Mouse (Mus musculus): Measurements from ENCODE around the gene Kpna7. TPM values are rescaled to one million over a fixed set of nuclear protein-coding genes. Genes with fewer than 3 reads are reported as not detected.
A peak's percentile ranks its signal among the peaks of the same experiment; 100 is the strongest.
"Not testable (repeated sequence)": the region's sequence is repeated elsewhere in the genome, so short reads cannot be mapped to it uniquely, and the experiment has no call there.

Kpna7 gene
- polyA plus RNA-seq, 1 experiment from 2014 or later = not detected

DNA sequence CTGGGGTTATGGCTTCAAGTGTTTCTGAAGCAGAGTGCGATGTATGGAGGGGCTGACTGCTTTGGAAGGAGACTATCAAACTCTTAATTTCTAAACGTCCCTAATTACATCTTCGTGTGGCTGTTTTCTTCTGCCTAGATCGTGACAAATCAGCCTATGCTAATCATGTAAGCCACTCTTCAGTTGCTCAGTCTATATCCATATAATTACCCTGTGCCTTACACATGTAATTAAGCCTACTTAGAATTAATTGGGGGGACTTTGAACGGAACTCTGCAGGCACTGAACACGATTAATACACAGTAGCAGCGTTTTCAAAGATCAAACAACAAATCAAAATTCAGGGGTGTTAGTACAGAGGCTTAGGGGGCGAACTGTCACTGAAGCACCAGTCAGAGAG lies 25.9 kb downstream of the Kpna7 start:
- H3K27me3 ChIP-seq (ENCODE audit: insufficient read depth, poor library complexity, severe bottlenecking) = no peaks in the 10 kb centered on the region
- no peaks in the 10 kb centered on the region for H3K9me3 ChIP-seq
- H3K27ac ChIP-seq = no peak overlapping the region
- WGBS = 82% methylated on average over 8 of the region's 8 CpGs
- H3K4me1 ChIP-seq = peaks cover 16% of the 10 kb centered on the region; the same call in 1 of the 2 replicates
- DNase-seq (ENCODE audit: low spot score) = no peak
- H3K4me3 ChIP-seq = no peak overlapping the region
- H3K36me3 ChIP-seq = no peaks in the 10 kb centered on the region

DNA sequence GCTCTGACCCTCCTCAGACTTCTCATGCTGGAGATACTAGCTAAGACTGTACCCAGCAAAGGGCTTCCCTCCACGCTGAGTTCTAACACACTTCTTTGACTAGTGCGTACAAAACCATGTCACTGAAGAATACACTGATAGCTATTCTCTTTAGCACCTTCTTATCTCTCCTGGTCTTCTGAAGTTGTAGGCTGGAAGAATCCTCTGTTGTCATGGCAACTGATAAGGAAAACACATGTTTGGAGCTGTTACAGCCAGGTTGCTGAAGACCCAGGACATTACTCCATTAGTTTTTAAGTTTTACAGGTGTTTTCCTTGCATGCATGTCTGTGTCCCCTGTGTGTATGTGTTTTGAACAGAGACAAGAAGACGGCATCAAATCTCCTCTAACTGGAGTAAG lies 29.6 kb downstream of the Kpna7 start:
- H3K27me3 ChIP-seq (ENCODE audit: insufficient read depth, poor library complexity, severe bottlenecking); H3K36me3 ChIP-seq; H3K4me3 ChIP-seq; H3K27ac ChIP-seq; H3K9me3 ChIP-seq: not testable (repeated sequence)
- peaks cover 16% of the 10 kb centered on the region; the same call in 1 of the 2 replicates for H3K4me1 ChIP-seq
- 32% methylated on average over 3 of the region's 3 CpGs for WGBS
- peak; percentile 67 for DNase-seq (ENCODE audit: low spot score)

DNA sequence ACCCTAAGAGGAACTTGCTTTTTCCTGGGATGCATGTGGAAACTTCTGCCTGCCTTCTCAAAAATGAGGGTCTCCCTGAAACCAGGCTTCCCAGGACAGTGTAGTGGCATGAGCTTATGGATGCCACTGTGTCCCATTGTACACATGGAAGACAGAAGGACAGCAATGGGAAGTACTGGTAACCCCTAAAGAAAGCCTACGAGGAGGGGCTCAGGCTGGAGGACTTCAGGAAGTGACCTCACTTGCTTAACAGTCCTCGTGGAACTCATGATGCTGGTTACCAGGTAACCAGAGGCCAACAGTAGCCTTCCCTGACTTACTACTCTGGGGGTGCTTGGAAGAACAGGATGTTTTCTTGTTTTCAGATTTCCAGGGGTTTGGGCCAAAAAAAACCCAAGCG lies 41.1 kb downstream of the Kpna7 start, which contains the start of gene 1700018F24Rik:
TSS of gene 1700018F24Rik (plus strand) at position 301 of the 400 bp plus-strand sequence.
- not testable (repeated sequence) for H3K27ac ChIP-seq; DNase-seq (ENCODE audit: low spot score); H3K4me3 ChIP-seq; H3K27me3 ChIP-seq (ENCODE audit: insufficient read depth, poor library complexity, severe bottlenecking); H3K4me1 ChIP-seq; H3K36me3 ChIP-seq; H3K9me3 ChIP-seq
- WGBS = 59% methylated on average over 3 of the region's 3 CpGs

DNA sequence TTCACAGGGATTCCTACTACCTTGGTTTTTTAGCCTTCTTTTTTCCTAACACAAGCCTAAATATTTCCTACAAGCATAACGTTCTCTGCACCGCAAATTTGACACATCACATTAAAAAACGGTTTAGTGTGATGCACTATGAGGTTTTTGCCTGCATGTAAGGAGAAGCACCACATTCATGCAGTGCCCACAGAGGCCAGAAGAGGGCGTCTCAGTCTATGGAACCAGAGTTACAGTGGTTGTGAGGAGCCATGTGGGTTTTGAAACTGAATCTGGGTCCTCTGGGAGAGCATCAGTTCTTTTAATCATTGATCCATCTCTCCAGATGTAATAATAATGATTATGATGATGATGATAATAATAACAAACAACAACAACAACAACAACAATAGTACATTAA lies 42.2 kb downstream of the Kpna7 start:
- WGBS = 41% methylated on average over 4 of the region's 4 CpGs
- H3K9me3 ChIP-seq = no peaks in the 10 kb centered on the region
- H3K27ac ChIP-seq = no peak overlapping the region
- H3K36me3 ChIP-seq = no peaks in the 10 kb centered on the region
- H3K27me3 ChIP-seq (ENCODE audit: insufficient read depth, poor library complexity, severe bottlenecking) = no peaks in the 10 kb centered on the region
- no peak for DNase-seq (ENCODE audit: low spot score)
- no peaks in the 10 kb centered on the region for H3K4me1 ChIP-seq
- no peak overlapping the region for H3K4me3 ChIP-seq

DNA sequence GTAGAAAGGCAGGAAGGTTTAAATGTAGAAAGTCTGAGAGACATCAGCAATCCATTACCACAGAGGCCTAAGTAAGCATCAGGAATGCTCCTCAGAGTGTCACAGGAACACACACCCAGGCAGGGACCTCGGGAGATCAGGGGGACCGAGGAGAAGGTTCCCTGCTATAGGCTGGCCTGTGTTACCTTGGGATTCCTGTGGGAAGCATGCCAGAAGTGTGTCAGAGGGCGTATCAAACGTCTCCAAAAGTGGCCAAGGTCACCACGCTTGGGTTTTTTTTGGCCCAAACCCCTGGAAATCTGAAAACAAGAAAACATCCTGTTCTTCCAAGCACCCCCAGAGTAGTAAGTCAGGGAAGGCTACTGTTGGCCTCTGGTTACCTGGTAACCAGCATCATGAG lies 51.4 kb downstream of the Kpna7 start, which contains the start of gene Gm4871:
TSS of gene Gm4871 (minus strand) at position 364 of the 400 bp plus-strand sequence.
- H3K27ac ChIP-seq; H3K4me3 ChIP-seq; DNase-seq (ENCODE audit: low spot score); H3K9me3 ChIP-seq; H3K27me3 ChIP-seq (ENCODE audit: insufficient read depth, poor library complexity, severe bottlenecking); H3K4me1 ChIP-seq; H3K36me3 ChIP-seq: not testable (repeated sequence)
- WGBS = 61% methylated on average over 5 of the region's 5 CpGs

DNA sequence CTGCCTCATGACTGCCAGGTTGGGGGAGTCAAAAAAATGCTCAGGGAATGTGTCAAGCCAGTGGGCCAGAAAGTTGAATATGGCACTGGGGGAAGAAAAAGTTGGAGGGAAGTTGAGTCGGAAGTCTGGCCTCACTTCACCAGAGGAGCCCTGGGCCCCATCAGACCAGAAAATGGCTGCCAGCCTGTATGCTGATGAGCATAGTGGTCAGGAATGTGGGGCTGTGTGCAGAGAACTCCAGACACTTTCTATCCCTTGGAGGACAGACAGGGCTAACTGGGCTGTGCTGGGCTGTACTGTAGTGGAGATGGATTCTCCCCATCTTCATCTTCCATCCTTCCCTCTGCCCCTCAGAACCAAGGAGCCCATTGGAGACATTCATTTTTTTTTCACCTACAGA lies 53.4 kb downstream of the Kpna7 start:
- not testable (repeated sequence) for H3K27ac ChIP-seq; H3K4me1 ChIP-seq; H3K36me3 ChIP-seq; H3K27me3 ChIP-seq (ENCODE audit: insufficient read depth, poor library complexity, severe bottlenecking); DNase-seq (ENCODE audit: low spot score); H3K9me3 ChIP-seq; H3K4me3 ChIP-seq
- WGBS = 75% methylated on average over 1 of the region's 1 CpGs

DNA sequence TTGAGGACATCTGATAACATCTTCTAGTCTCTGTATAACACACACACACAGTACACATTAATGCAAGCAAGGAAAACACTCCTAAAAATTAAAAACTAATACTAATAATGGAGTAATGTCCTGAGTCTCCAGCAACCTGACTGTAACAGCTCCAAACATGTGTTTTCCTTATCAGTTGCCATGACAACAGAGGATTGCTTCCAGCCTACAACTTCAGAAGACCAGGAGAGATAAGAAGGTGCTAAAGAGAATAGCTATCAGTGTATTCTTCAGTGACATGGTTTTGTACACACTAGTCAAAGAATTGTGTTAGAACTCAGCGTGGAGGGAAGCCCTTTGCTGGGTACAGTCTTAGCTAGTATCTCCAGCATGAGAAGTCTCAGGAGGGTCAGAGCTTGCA lies 63.1 kb downstream of the Kpna7 start:
- H3K9me3 ChIP-seq; DNase-seq (ENCODE audit: low spot score); H3K27me3 ChIP-seq (ENCODE audit: insufficient read depth, poor library complexity, severe bottlenecking); H3K4me3 ChIP-seq; H3K36me3 ChIP-seq; H3K27ac ChIP-seq: not testable (repeated sequence)
- peaks cover 11% of the 10 kb centered on the region; the same call in 1 of the 2 replicates for H3K4me1 ChIP-seq
- 21% methylated on average over 1 of the region's 1 CpGs for WGBS

DNA sequence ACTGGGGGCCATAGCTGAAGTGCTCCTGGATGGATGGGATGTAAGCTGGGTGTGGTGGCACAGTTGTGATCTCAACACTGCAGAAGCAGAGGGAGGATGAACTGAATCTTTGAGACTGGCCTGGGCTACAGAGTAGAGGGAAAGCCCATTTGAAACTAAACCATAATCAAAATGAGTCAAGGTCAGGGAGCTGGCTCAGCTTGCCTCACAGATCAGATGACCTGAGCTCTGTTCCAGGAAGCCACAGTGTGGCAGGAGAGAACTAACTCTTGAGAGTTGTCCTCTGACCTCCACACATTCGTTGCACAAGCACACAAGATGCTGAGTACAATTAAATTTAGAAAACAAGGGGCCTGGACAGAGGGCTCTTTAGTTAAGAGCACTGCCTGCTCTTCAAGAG lies 63.6 kb downstream of the Kpna7 start:
- H3K4me3 ChIP-seq; H3K27me3 ChIP-seq (ENCODE audit: insufficient read depth, poor library complexity, severe bottlenecking); H3K27ac ChIP-seq; H3K9me3 ChIP-seq; H3K36me3 ChIP-seq; DNase-seq (ENCODE audit: low spot score): not testable (repeated sequence)
- WGBS = 18% methylated on average over 1 of the region's 1 CpGs
- H3K4me1 ChIP-seq = peaks cover 11% of the 10 kb centered on the region; the same call in 1 of the 2 replicates

DNA sequence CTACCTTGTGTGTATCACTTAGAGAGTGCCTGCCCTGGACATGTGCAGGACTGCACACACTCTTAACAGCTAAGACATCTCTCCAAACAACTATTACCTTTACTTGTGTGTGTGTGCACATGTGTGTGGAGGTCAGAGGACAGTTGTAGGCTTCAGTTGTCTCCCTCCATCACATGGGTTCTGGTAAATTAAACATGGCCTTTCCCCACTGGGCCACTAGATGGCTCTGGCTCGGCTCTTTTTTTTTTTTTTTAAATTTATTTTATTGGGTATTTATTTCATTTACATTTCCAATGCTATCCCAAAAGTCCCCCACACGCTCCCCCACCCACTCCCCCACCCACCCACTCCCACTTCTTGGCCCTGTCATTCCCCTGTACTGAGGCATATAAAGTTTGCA lies 67.1 kb downstream of the Kpna7 start:
- not testable (repeated sequence) for H3K27ac ChIP-seq; H3K27me3 ChIP-seq (ENCODE audit: insufficient read depth, poor library complexity, severe bottlenecking); DNase-seq (ENCODE audit: low spot score); H3K9me3 ChIP-seq; H3K36me3 ChIP-seq; H3K4me3 ChIP-seq
- WGBS = 37% methylated on average over 2 of the region's 2 CpGs
- H3K4me1 ChIP-seq = peaks cover 15% of the 10 kb centered on the region; the same call in 1 of the 2 replicates

DNA sequence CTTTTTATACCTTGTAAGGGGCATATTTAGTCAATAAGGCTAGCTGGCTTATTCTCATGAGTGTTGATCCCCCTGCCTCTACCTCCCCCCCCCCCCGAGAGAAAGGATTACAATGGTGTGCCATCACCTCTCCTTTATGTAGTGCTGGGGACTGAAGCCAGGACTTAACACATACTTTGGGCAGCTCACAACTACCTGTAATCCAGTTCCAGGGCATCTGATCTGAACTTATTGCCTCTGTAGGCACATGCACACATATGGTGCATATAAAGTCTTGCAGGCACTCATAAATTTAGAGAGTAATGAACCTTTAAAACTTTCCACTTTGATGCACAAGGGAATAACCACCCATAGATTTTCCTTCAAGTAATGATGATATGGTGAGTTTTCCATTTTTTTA lies 69.6 kb downstream of the Kpna7 start:
- WGBS = 71% methylated on average over 1 of the region's 1 CpGs
- Histone ChIP-seq H3K27me3 (ENCODE audit: insufficient read depth, poor library complexity, severe bottlenecking) (no peaks in the 10 kb centered on the region), H3K4me3 (no peak overlapping the region), H3K9me3 (no peaks in the 10 kb centered on the region), H3K27ac (no peak overlapping the region), H3K36me3 (no peaks in the 10 kb centered on the region), H3K4me1 (0 out of 2 replicates have a peak, but pooled peaks cover 4% of the 10 kb centered on the region)
- DNase-seq (ENCODE audit: low spot score) = no peak

DNA sequence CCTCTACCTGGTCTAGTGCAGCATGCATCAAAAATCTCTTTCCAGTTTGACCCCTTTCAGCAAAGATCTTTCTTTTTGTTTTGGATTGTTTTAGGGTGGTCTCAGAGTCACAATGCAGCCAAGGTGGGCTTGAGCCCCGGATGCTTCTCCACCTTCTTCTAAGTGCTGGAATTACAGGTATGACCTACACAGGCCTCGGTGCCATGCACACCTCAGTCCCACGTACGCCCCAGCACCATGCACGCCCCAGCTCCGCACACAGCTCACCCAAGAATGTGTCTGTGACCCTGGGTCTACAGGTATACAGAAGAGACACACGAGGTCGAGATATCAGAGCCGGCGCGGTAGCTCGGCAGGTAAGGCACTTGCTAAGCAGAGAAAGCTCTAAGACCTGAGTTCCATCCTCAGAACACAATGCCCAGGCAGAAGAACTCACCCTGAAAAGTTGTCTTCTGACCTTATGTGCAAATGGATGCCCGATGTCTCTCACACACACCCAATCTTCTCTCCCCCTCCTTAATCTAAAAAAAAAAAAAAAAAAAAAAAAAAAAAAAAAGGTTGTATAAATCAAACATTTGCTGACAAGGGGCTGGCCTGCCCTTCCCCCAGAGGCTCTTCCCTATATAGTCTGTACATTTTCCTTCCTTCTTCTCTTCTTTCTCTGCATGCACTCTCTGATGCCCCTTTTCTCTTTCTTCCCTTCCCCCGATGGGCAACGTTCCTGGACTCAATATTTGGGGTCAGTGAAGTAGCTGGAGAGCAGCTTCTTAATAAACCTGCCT lies 74.8 kb downstream of the Kpna7 start:
- Histone ChIP-seq H3K9me3 (no peaks in the 10 kb centered on the region), H3K27me3 (ENCODE audit: insufficient read depth, poor library complexity, severe bottlenecking) (no peaks in the 10 kb centered on the region)
- no peak for DNase-seq (ENCODE audit: low spot score)

DNA sequence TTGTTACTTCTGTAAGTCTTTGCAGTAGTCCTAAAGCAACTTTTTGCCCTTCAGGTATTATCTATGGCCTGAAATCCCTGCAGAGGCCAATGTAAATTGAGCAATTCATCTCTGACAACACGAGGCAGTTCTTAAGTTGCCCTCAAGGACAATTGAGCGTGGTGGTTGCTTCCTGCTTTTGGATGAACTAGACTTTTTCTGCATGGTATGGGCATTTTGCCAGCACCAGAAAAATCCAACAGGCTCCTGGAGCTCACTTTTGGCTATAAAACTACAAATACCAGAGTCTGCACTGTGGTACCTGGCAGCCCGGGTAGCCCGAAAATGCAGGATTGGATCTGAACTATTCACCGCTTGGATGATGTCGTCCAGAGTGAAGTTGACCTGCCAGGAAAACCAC lies 78.2 kb downstream of the Kpna7 start:
- DNase-seq (ENCODE audit: low spot score) = no peak
- WGBS = 83% methylated on average over 6 of the region's 6 CpGs
- H3K9me3 ChIP-seq = no peaks in the 10 kb centered on the region
- H3K4me3 ChIP-seq = no peak overlapping the region
- H3K27me3 ChIP-seq (ENCODE audit: insufficient read depth, poor library complexity, severe bottlenecking) = no peaks in the 10 kb centered on the region
- H3K36me3 ChIP-seq = no peaks in the 10 kb centered on the region
- peaks cover 15% of the 10 kb centered on the region for H3K4me1 ChIP-seq
- no peak overlapping the region for H3K27ac ChIP-seq

More for the DNA sequence above, 74.8 kb downstream of the Kpna7 start:
- Histone ChIP-seq H3K4me3 (no peak overlapping the region), H3K27ac (no peak overlapping the region), H3K4me1 (peaks cover 14% of the 10 kb centered on the region), H3K36me3 (no peaks in the 10 kb centered on the region)
- WGBS = 87% methylated on average over 15 of the region's 15 CpGs

DNA sequence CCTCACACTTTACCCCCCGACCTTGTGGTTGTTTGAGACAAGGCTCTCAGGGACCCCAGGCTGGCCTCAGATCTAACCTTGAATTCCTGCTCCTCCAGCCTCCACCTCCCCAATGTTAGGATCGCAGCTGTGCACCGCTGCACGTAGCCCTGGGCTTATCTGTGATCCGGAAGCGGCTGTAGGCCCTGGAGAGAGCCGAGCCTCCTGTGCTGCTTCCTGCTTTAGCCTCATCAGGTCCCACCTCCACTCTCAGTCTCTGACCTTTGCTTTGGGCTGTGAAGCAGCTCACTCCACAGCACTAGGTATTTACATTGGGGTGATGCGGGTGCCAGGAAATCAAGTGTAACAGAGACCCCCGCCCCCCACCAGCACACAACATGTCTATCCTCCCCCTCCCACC lies 79.3 kb downstream of the Kpna7 start:
- H3K9me3 ChIP-seq = no peaks in the 10 kb centered on the region
- H3K36me3 ChIP-seq = no peaks in the 10 kb centered on the region
- peak overlapping the region; percentile 60; the same call in 1 of the 2 replicates for H3K27ac ChIP-seq
- no peak for DNase-seq (ENCODE audit: low spot score)
- peaks cover 15% of the 10 kb centered on the region for H3K4me1 ChIP-seq
- WGBS = 48% methylated on average over 9 of the region's 9 CpGs
- H3K4me3 ChIP-seq = no peak overlapping the region
- no peaks in the 10 kb centered on the region for H3K27me3 ChIP-seq (ENCODE audit: insufficient read depth, poor library complexity, severe bottlenecking)

DNA sequence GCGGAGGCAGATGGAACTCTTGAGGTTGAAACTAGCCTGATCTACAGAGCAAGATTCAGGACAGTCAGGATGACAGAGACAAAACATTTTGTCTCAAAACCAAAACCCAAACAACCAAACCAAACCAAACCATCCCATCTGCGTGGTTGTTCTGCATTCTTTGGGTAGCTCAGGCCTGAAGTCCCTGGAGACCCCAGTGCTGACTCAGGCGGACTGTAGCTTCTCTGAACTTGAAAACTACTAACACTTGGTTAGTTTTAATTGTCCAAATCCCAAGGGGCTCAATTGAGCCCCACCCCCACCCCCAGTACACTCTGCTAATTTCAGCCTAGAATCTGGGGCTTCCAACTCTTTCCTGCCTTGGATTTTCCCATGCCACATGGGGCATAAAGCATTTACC lies 80.5 kb downstream of the Kpna7 start:
- no peak overlapping the region for H3K4me3 ChIP-seq
- no peak for DNase-seq (ENCODE audit: low spot score)
- no peak overlapping the region for H3K27ac ChIP-seq
- peaks cover 15% of the 10 kb centered on the region for H3K4me1 ChIP-seq
- no peaks in the 10 kb centered on the region for H3K36me3 ChIP-seq
- no peaks in the 10 kb centered on the region for H3K27me3 ChIP-seq (ENCODE audit: insufficient read depth, poor library complexity, severe bottlenecking)
- H3K9me3 ChIP-seq = no peaks in the 10 kb centered on the region
- 86% methylated on average over 3 of the region's 3 CpGs for WGBS
